Mouse (Mus musculus) urinary bladder, postnatal 25 days (tissue): ENCODE measurements around the gene Wdr17.

Source experiments
- DNase-seq: peaks from one replicate; pipeline ENCODE4 v3.0.0; 2022; ENCODE audit warnings: low spot score

Wdr17 gene

DNA sequence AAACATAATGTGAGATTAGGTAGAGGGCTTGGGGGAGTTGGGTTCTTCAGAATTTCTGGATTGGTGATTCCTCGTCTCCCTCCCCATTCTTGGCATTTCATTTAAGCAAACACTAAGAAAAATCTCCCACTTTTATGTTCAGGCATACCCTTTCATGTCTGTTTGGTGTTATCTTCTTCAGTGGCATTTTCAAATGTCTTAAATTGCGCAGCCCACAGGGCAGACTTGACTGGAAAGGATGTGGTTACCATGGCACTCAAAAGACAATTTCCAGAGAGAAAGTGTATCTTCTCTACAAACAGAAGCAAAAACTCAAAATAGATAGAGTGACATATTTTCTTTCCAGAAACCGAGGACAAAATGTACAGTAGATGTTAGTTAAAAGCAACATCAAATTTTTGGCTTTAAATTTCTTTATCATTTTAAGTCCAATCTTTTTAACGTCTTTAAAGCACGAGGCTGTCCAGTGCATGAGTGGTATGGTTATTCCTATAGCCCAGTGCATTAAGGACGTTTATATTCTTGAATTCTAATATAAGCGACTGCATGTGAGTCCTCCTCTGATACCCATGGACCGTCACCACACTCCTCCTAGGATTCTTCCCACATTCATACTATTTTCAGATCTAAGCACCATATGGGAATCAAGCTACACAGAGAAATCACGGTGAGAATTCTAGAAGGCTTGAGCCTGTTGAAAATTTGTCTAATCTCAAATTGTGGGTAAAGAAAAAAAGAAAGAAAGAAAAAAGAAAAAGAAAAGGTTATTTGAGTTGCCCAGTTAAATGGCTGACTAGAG is at the start of gene Wdr17:
TSS of gene Wdr17 (minus strand) at position 198 of the 799 bp plus-strand sequence.
- no peak for DNase-seq

DNA sequence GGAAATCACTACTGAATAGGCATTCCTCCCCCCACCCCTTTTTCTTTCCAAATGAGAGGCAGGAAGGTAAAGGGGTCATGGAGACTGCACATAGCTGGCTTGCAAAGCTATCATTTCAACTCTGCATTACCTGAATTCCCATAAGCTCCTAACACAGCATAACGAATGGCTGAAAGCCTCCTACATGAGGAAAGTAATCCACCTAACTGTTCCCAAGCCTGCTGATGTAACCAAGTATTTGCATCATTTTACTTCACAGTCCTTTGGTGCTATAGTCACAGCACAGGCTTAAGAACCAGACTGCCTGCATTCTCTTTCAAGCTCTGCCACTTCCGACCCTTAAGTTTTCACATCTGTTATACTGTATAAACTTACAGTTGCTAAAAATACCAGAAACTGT is 45.3 kb upstream of the Wdr17 start:
- no peak for DNase-seq

DNA sequence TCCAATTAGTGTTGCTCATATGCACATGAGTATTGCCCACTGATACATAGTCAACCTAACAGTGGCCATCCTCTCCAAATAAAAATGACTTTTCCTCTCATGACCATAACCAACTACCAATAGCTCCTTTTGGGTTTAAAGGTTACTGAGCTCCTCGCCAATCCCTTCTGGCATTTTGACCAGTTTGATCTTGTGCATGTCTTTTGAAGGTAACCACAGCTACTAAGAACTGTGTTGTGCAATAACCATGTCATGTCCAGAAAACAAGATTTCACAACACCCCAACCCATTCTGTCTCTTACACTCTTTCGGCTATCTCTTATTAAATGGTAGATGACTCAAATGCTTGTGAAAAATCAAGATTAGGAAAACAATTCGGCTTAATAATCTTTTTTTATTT is 38.0 kb upstream of the Wdr17 start:
- DNase-seq, result no peak

DNA sequence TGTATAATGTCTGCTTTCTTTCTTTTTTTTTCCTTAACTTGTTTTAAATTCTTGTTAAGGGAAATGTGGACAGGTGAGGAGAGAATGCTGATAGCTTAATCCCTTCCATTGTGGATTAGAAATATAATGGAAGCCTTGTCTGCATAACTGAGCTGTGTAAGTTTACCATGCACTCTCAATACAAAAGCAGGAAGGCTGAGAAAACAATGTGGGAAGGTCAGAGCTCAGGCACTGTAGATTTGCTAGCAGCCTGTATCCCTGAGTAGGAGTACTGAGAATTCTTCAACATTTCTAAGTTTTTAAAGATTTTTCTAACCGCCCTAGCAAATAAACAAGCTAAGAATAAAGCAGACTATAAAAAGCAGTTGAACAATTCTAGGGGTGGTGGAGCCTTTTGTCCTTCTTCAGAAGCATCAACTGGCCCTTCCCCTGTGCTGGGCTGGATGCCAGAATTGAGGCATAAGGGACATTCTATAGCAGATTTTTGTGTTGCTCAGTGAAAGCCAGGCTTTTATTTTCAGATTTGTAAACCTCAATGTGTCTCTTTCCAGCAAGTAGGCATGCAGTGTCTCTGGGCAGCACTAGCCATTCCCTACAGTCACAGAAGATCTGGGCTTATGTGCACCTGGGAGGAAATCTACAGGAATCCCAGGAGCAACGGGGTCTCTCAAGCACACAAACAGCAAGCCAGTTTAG is 35.3 kb upstream of the Wdr17 start:
- DNase-seq, result no peak

DNA sequence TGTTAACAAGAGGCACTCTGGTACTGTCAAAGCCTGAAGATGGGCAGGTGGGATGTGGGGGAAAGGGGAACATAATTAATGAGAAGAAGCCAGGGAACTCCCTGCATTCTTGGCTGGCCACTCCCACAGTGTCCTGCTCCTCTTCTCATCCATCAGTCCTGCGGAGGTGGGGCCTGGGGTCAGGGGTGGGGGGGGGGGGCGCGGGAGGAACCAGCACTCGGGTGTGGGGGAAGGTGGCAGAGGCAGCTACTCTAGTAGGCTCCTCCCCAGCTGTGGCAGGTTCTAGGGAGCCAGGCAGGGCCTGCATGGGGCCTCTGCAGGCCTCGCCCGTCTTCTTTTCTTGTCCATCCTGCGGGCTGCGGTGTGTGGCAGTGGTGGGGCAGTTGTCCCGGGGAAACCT is 30.7 kb upstream of the Wdr17 start:
- no peak for DNase-seq

DNA sequence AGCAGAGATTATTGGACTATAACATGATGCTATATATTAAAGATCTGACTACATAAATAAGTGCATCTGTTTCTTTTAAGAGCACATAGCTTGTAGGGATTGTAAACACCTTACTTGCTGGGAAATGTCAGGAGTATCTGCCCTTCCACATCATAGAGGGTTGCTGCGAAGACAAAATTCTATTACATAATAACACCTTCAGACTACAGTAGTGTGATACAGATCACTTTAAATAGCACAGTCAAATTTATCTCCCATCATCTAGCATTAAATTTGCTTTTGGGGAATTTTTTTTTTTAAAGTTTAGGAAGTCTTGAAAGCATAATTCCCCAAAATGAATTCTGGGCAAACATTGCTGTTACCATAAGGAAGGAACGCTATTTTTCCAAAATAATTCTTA is 25.9 kb upstream of the Wdr17 start:
- DNase-seq, result no peak

DNA sequence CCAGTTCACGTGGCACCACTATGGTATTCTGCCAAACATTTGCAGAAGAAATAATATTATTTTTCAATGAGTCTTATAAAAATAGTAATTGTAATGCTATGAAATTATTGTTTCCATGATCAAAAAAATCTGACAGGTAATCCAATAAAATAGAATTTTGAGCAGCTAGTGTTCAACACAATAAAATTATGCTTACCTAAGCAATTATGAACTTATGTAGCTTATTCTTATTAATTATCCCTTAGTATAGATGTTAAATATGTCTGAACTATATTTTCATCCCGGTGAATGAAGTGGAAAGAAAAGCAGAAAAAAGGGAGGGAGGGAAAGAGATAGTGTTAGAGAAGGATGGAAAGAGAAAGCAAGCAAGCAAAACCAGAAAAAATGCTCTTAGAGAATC is 12.5 kb upstream of the Wdr17 start:
- DNase-seq, result no peak

DNA sequence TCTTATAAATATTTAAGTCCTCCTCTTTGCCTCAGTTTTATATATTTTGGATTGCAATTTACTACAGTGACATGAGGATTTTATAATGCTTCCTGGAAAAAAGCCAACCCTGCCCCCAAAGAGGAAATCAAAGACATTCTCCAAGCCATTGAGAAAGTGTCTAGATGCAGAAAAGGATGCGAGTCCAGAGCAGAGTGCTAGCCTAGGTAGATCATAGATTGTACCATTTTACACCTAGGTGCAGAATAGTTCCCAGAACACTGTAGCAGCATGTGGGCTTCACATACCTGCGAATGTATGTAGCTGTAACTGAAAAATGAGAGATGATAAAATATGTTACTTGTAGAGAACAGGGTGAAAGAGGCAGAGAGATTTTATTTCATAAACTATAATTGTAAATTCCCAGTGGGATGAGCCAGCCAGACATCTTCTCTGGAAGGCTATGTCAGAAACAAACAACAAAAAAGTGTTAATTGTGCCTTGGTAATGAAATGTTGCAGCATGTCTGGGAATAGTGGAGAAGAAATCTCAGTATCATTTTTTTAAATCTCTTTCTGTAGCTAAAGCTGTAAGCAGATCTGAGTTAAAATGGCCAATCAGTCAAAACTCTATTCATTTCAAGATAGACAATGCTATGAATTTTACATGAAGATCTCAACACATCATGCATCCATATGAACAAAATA is 7.8 kb upstream of the Wdr17 start:
- no peak for DNase-seq

DNA sequence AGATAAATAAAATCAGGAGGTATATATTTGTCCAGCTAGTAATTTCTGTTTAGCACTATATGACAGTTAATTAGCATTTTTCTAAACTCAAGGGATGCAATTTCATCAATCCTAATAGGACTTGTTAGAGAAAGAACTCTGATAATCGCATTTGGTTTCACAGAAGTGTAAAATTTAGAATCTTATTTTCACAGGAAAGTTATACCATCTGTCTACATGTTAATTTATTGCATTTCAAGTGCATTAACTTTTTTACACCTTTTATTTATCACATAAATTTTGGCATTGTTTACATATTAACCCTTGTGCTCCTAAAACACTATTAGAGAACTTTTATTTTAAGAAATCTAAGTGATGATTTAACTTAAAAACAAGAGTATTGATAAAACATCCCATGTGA is 7.2 kb upstream of the Wdr17 start:
- DNase-seq, result no peak

DNA sequence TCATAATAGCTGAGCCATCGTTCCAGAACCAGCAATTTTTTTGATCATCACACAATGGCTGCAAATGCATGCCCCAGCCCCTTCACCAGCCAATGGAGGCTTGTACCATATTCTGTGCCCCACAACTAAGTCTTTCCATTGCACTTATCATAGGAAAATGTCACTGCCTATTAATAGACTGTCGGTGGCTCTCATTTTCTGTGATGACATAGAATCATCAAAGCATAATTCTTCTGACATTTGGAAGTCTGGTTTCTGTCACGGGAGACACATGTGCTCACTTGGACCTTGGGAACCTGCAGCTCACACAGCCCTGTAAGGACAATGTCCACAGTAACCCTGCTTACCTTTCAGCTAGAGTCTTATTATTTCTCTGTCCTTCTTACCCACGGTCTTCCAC is 424 bp downstream of the Wdr17 start:
- DNase-seq, result no peak

DNA sequence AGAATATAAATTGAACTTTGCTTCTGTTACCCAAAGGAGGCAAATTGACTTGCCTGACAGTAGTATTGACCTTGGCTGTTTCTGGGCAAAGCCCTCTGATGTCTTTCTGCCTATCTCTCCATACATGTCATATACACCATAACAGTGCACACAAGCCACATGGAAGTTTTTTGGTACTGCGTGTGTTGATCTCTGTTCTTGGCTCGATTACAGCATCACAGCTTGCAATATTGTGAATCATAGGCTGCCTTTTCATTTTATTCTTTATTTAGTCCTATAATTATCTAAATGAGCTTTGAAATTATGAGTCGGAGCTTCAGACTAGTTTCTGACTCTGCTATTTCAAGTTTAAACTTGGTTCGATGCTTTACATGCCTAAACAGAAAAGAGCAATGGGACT is 10.5 kb downstream of the Wdr17 start:
- no peak for DNase-seq

DNA sequence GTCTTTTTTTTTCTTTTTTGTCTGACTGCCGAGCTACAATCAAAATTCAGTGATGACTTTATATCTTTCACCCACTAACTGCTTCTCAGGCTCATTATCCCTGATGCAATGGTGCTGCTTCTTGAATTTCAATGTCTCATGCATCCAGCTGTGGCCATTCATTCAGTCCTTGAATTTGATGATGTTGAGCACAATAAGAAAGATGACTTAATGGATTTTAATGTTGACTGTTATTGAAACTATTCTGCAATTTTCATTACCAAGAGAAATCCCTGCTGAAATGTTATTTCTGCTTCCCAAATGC is 22.3 kb downstream of the Wdr17 start:
- no peak for DNase-seq

DNA sequence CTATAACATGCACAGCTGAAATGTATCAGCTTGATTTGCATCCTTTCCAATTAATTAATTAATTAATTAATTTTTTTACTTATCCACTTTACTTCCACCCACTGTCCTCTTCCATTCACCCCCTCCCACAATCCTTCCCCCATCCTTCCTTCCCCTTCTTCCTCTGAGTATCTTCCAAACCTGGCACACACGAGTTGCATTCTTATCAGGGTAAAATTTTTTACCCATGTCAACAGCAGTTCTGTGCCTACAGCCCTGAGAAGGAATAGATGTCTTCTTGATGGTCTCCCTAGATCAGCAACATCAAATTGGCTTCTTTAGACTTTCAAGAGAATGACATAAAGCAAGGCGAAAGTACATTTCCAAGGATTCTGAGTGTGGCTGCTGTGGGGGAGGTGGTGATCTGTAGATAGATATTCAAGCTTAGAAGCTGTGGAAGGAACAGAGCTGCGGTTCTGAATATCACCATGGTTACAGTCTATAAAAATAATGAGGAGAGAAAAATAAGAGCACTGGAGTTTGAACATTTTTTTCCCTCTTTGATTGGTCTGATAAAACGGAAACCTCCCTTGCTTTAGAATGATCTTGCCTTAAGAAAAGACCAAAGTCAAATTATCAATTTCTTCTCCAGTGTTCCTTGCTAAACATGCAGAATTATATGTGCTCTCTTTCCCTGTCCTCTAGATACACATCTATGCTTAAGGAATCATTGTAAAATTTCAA is 22.8 kb downstream of the Wdr17 start:
- no peak for DNase-seq

DNA sequence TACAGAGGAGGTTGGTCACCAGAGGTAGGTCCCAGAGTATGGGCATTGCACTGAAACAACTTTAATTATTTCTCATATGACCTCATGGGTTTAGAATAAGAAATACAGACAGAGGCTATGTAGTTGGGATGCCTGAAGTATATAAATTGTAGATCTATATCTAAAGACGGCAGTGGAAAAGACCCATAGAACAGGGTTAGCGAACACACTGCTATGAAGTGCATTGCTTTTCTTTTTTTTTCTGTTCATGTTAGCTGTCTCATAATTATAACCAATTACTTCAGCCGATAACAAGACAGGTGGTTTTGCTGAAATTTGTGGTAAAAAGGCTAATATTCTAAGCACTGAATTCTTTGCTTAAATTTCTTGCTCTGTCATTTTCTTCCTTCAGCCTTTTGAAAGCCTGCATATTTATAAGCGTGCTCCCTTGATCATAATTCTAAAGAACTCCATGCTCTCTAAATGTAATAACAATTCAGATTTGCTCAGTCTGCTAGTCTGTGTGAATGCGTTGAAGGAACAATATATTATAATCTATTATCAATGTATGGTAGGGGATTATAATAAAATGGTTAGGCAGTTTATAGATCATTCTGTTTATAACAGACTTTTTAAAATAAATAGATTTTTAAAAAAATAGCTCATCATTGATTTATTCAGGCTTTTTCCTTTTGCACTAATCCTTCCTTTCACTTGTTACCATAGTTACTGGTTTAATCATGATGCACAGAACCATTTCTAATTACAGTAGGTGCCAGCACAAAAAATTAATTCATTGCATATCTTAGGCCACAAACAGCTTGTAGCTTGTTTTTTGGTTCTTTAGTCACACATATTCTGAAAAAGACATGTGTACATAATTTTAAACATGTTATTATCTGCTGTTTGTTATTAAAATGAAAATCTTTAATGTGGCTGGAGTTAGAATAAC is 50.7 kb downstream of the Wdr17 start:
- DNase-seq, result no peak

DNA sequence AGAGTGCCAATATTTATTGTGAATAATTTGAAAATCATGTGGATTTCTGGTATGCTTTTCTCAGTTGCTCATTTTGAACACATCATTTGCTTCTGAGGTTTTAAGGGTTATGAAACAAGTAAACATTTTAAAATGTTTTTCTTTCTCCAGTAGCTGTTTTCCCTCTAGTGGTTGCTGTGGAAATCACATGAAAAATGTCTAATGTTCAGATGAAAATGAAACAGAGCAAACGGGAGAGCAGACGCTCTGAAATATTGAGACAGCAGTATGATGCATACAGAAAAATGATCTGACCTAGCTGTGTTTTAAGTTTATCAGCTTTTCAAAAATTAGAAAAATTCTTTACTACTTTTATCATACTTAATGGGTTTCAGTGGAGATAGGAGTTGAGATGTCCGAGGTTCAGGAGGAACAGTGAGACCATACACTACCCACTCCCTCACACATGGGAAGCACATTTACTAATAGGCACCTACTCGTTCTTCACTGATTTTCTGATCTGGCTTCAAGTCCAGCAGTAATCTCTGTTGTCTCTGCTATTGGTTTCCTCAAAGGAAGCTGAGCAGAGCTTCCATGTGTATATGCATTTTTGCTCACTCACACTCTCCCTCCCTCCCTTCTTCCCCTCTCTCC is 57.1 kb downstream of the Wdr17 start:
- no peak for DNase-seq

DNA sequence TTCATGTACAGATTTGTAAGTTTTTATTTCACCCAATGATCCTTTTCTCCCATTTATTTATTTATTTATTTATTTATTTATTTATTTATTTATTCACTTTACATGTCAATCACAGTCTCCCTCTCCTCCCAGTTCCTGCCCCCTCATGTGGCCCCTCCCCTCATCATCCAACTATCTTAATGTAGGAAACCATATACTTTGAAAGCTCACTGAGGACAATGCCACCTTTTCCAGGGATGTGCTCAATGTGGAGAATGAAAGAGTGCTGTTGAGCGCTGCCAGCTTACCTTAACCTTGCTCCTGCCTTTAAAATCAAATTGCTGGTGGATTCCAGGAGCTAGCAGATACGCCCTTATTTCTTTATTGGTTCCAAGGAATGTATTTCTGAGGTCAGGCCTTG is 59.0 kb downstream of the Wdr17 start:
- DNase-seq, result no peak

DNA sequence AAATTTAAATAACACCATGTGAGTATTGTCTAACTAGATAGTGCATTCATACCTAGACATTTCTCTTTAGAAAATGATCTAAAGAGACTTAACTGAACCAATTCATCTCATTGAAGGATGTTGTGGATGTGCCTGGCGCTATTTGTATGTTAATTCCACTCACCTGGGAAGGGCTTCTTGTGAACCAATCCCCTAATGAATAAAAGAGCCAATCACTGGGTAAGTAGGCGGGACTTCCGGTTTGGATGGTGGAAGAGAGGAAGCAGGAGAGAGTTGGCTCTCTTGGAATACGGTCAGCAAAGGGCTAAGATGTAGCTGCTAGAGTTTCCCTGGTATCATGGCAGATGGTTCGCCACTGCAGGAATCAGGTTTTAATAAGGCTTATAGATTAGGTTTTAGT is 64.0 kb downstream of the Wdr17 start:
- no peak for DNase-seq

DNA sequence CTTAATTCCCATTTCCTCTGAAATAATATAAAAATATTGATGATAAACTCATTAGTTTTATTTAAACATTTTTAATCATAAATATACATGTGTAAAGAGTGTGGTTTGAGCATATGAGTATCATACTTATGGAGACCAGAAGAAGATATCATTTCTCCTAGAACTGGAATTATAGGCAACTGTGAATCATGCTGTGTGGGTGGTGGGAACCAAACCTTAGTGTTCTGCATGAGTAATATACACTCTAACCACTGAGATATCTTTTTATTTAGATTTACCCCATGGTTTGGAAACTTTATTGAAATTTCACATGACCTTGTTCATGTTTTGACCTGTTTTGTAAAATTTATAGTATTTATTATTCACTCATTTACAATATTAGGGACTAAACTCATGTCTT is 68.3 kb downstream of the Wdr17 start:
- DNase-seq, result no peak

DNA sequence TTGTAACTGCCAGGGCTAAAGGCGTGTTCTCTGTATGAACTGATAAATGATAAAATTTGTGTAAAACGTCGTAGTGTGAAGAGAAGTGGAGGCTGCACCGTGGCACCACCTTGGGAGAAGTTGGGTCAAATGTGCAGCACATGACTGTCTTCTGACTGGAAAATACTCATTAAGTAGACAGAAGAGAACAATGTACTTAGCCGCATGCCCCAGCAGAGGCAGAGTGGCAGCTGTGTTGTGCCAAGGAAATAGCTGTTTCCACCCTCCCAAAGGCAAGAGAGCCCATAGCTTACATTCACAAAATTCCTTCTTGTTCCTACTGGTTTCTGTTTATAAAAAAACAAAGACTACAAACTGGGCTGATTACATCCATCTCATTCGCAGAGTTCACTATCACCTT is 78.8 kb downstream of the Wdr17 start:
- DNase-seq, result no peak

DNA sequence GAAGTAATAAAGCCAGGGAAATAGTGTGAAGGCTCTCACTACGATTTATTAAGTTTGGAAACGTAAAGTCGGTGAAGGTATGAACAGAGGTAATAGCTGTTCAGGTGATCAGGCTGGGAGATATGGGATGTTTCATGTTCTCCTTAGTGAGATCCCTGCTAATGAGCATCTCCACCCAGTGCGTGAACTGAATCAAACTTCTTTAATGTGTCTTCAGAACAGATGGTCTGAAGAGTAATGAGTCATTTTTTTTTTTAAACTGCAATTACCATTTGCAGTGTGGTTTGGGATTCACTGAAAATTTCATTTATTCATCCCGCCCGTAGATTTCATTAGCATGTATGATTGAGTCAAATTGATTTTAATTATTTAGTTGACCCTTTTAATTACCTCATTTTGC is 80.8 kb downstream of the Wdr17 start:
- no peak for DNase-seq

DNA sequence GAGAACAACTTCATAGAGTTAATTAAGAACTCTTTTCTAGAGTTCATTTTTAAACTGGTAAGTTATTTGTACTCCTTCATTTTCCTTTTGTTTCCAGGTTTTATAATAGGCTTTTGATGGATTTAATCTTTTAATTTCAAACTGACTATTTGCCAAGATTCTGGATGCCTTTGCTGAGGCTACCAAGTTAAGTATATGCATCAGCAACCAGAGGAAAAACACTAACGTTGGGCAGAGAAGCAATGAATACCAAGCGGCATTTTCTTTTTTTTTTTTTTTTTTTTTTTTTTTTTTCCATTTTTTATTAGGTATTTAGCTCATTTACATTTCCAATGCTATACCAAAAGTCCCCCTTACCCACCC is 94.3 kb downstream of the Wdr17 start:
- no peak for DNase-seq
